Mouse (Mus musculus): ENCODE measurements at regions not wholly inside any gene's neighbourhood (a gene's known extent, or its start where the extent isn't known, plus 50 kb on each side); places are given as distances from the start of the nearest gene placed in this dataset.
A peak's percentile ranks its signal among the peaks of the same experiment; 100 is the strongest.

DNA sequence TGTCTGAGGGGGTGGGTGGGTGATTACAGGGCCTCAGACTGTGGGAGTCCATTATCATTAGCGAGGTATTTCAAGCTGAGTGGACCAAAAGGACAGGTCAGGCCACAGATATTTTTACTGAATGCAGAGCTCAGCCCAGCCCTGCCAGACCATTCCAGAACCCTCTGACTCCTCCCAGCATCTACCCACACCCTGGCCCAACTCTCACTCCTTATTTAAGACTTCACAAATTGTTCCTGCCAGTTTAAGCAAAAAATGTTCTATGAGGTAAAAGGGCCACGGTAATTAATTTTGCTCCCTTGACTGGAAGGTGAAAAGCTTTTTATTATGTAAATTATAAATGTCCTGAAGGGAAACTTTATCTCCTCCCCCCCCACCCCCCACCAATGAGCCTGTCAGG is 159.3 kb upstream of the 1700066M21Rik start:
- Histone ChIP-seq H3K9ac (ENCODE audit: low read length) (no peak overlapping the region; the same call in 1 of the 2 replicates), H3K4me3 (ENCODE audit: low read depth, low read length) (no peak overlapping the region), H3K36me3 (ENCODE audit: control insufficient read depth, insufficient read depth, low read length) (no peaks in the 10 kb centered on the region), H3K9me3 (ENCODE audit: control insufficient read depth, low read length) (no peaks in the 10 kb centered on the region), H3K27ac (ENCODE audit: low read depth, low read length) (no peak overlapping the region; the same call in 1 of the 2 replicates), H3K4me2 (ENCODE audit: low read depth) (no peak overlapping the region), H3K4me1 (ENCODE audit: control insufficient read depth, insufficient read depth, low read length) (peaks cover 11% of the 10 kb centered on the region; the same call in 1 of the 2 replicates), H3K27me3 (ENCODE audit: control insufficient read depth, insufficient read depth, low read length) (no peaks in the 10 kb centered on the region)
- ATAC-seq (ENCODE audit: insufficient read depth, low FRiP score, low TSS enrichment) (peak; percentile 69), DNase-seq (ENCODE audit: low spot score) (peak; percentile 17)
- 49% methylated on average over 2 of the region's 2 CpGs for WGBS

- Histone ChIP-seq H3K4me1 (ENCODE audit: control insufficient read depth, insufficient read depth, low read length) (peaks cover 11% of the 10 kb centered on the region; the same call in 1 of the 2 replicates), H3K27ac (ENCODE audit: low read depth, low read length) (peak overlapping the region; percentile 78), H3K27me3 (ENCODE audit: control insufficient read depth, insufficient read depth, low read length) (no peaks in the 10 kb centered on the region), H3K4me2 (ENCODE audit: low read depth) (no peak overlapping the region), H3K9ac (ENCODE audit: low read length) (no peak overlapping the region; the same call in 1 of the 2 replicates), H3K9me3 (ENCODE audit: control insufficient read depth, low read length) (no peaks in the 10 kb centered on the region), H3K4me3 (ENCODE audit: low read depth, low read length) (no peak overlapping the region), H3K36me3 (ENCODE audit: control insufficient read depth, insufficient read depth, low read length) (no peaks in the 10 kb centered on the region)
- 39% methylated on average over 3 of the region's 3 CpGs for WGBS
- DNase-seq (ENCODE audit: low spot score) (peak; percentile 48), ATAC-seq (ENCODE audit: insufficient read depth, low FRiP score, low TSS enrichment) (peak; percentile 85)
Observed at GRCm38 (mm10) chr1:57218616-57219015, 158.8 kb upstream of the 1700066M21Rik start.

DNA sequence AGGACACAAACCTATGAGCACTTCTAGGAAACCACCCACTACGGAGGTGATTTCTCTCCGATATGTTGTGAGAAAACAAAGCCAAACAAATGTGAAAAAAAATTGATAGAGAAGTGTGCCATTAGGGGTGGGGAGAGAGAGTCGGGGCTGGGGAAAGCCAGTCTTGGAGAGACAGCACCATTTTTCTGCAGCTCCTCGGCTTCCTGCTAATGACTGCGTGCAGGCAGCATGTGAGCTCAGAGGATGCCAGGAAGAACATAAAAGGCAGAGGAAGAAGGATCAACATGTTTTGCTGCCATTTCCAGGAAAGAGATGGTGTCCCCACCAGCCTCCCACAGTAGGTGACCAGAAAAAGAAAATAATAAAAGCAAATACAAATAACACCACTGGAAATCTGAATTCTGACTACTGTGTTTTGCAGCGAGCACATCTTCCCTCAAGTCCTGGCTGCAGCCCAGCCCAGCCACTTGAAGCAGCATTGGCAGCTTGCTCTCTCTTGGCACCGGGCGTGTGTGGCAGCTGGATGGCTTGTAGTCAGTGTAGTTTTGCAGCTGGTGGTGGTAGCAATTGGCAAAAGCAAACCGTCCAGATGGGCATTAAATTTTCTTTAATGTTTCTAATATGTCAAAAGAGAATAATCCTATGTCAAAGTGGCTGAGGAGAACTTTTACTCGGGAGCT is 152.9 kb upstream of the 1700066M21Rik start:
- no peak overlapping the region for H3K27ac ChIP-seq (ENCODE audit: low read depth, low read length)
- no peak for DNase-seq (ENCODE audit: low spot score)
- no peak for ATAC-seq (ENCODE audit: insufficient read depth, low FRiP score, low TSS enrichment)
- no peaks in the 10 kb centered on the region for H3K4me1 ChIP-seq (ENCODE audit: control insufficient read depth, insufficient read depth, low read length)
- no peaks in the 10 kb centered on the region for H3K27me3 ChIP-seq (ENCODE audit: control insufficient read depth, insufficient read depth, low read length)
- 88% methylated on average over 10 of the region's 10 CpGs for WGBS
- no peak overlapping the region for H3K9ac ChIP-seq (ENCODE audit: low read length)
- H3K4me3 ChIP-seq (ENCODE audit: low read depth, low read length): no peak overlapping the region
- H3K36me3 ChIP-seq (ENCODE audit: control insufficient read depth, insufficient read depth, low read length): no peaks in the 10 kb centered on the region
- no peaks in the 10 kb centered on the region for H3K9me3 ChIP-seq (ENCODE audit: control insufficient read depth, low read length)
- no peak overlapping the region for H3K4me2 ChIP-seq (ENCODE audit: low read depth)

DNA sequence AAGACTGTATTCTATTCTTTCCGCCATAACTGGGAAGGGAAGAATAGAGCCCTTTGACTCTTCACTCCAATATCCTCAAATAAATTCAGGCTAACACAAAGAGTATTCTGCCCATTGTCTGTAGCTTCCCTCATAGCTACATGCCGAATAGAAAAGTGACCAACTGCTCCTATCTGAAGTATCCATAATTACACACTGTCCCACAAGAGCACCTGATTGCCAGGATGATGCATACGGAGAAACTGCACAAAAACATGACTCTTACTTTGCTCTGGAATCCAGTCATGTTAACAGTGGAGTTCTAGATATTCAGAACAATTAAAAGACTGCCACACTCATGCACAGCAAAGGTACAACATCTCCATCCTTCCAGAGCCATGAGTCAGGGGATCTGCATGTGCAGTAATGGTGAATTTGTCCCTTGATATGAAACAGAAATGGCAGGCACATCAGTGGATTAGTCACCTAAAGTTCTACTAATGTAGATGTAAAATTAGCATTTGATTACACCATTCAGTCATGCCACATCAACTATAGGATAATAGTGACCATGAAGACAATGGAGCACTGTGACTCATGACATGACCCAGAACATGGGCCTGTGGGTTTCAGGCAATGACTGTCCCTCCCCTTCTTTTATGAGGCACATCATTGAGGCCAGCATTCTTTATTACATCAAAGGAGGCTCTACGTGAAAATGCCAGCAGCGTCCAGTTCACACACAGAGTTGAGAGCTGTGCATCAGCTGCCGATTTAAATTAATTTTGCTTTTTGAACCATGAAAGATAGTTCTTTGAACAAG is 133.6 kb upstream of the 1700066M21Rik start:
- H3K4me1 ChIP-seq (ENCODE audit: control insufficient read depth, insufficient read depth, low read length): no peaks in the 10 kb centered on the region
- H3K36me3 ChIP-seq (ENCODE audit: control insufficient read depth, insufficient read depth, low read length): no peaks in the 10 kb centered on the region
- no peak overlapping the region for H3K4me2 ChIP-seq (ENCODE audit: low read depth)
- ATAC-seq (ENCODE audit: insufficient read depth, low FRiP score, low TSS enrichment) (peak; percentile 82), DNase-seq (ENCODE audit: low spot score) (peak; percentile 41)
- no peaks in the 10 kb centered on the region for H3K27me3 ChIP-seq (ENCODE audit: control insufficient read depth, insufficient read depth, low read length)
- H3K4me3 ChIP-seq (ENCODE audit: low read depth, low read length): no peak overlapping the region
- H3K27ac ChIP-seq (ENCODE audit: low read depth, low read length): no peak overlapping the region
- H3K9ac ChIP-seq (ENCODE audit: low read length): no peak overlapping the region
- no peaks in the 10 kb centered on the region for H3K9me3 ChIP-seq (ENCODE audit: control insufficient read depth, low read length)
- WGBS: 43% methylated on average over 6 of the region's 6 CpGs

DNA sequence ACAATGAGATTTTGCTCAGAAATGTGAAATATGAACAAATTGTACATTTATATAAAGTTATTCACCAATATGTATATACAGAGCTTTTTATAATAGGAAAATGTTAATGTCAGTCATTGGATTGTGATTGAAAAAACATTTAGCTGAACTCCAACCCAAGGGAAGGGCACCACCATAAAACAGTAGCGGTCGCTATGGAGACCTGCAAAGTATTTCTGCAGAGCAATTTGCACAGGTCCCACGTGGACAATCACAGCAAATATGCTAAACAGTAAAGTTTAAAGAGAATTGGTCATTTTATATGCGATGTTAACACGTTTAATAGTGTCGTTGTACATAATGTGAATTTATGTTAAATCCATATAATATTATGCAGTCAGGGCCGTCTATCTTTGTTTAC is 117.8 kb upstream of the 1700066M21Rik start:
- DNase-seq (ENCODE audit: low spot score): no peak
- Histone ChIP-seq H3K4me1 (ENCODE audit: control insufficient read depth, insufficient read depth, low read length) (no peaks in the 10 kb centered on the region), H3K27ac (ENCODE audit: low read depth, low read length) (no peak overlapping the region), H3K9me3 (ENCODE audit: control insufficient read depth, low read length) (no peaks in the 10 kb centered on the region), H3K27me3 (ENCODE audit: control insufficient read depth, insufficient read depth, low read length) (no peaks in the 10 kb centered on the region), H3K4me2 (ENCODE audit: low read depth) (no peak overlapping the region), H3K36me3 (ENCODE audit: control insufficient read depth, insufficient read depth, low read length) (no peaks in the 10 kb centered on the region), H3K9ac (ENCODE audit: low read length) (no peak overlapping the region), H3K4me3 (ENCODE audit: low read depth, low read length) (no peak overlapping the region)
- peak; percentile 67; the same call in 1 of the 2 replicates for ATAC-seq (ENCODE audit: insufficient read depth, low FRiP score, low TSS enrichment)
- 56% methylated on average over 7 of the region's 7 CpGs for WGBS

GRCm38 (mm10) chr1:57265012-57265760 is 112.2 kb upstream of the 1700066M21Rik start:
- 36% methylated on average over 12 of the region's 12 CpGs for WGBS
- no peaks in the 10 kb centered on the region for H3K9me3 ChIP-seq (ENCODE audit: control insufficient read depth, low read length)
- DNase-seq (ENCODE audit: low spot score) (no peak), ATAC-seq (ENCODE audit: insufficient read depth, low FRiP score, low TSS enrichment) (no peak)
- no peak overlapping the region for H3K4me2 ChIP-seq (ENCODE audit: low read depth)
- no peaks in the 10 kb centered on the region for H3K27me3 ChIP-seq (ENCODE audit: control insufficient read depth, insufficient read depth, low read length)
- no peak overlapping the region for H3K4me3 ChIP-seq (ENCODE audit: low read depth, low read length)
- no peak overlapping the region for H3K9ac ChIP-seq (ENCODE audit: low read length)
- H3K4me1 ChIP-seq (ENCODE audit: control insufficient read depth, insufficient read depth, low read length): no peaks in the 10 kb centered on the region
- no peak overlapping the region for H3K27ac ChIP-seq (ENCODE audit: low read depth, low read length)
- no peaks in the 10 kb centered on the region for H3K36me3 ChIP-seq (ENCODE audit: control insufficient read depth, insufficient read depth, low read length)

- Histone ChIP-seq H3K9me3 (ENCODE audit: control insufficient read depth, low read length) (no peaks in the 10 kb centered on the region), H3K36me3 (ENCODE audit: control insufficient read depth, insufficient read depth, low read length) (no peaks in the 10 kb centered on the region), H3K27me3 (ENCODE audit: control insufficient read depth, insufficient read depth, low read length) (no peaks in the 10 kb centered on the region), H3K4me3 (ENCODE audit: low read depth, low read length) (no peak overlapping the region), H3K4me1 (ENCODE audit: control insufficient read depth, insufficient read depth, low read length) (no peaks in the 10 kb centered on the region), H3K9ac (ENCODE audit: low read length) (no peak overlapping the region), H3K4me2 (ENCODE audit: low read depth) (no peak overlapping the region), H3K27ac (ENCODE audit: low read depth, low read length) (no peak overlapping the region)
- ATAC-seq (ENCODE audit: insufficient read depth, low FRiP score, low TSS enrichment) (peak; percentile 48; the same call in 1 of the 2 replicates), DNase-seq (ENCODE audit: low spot score) (no peak)
- WGBS: 46% methylated on average over 4 of the region's 4 CpGs
Observed at GRCm38 (mm10) chr1:57266695-57267094, 110.7 kb upstream of the 1700066M21Rik start.

DNA sequence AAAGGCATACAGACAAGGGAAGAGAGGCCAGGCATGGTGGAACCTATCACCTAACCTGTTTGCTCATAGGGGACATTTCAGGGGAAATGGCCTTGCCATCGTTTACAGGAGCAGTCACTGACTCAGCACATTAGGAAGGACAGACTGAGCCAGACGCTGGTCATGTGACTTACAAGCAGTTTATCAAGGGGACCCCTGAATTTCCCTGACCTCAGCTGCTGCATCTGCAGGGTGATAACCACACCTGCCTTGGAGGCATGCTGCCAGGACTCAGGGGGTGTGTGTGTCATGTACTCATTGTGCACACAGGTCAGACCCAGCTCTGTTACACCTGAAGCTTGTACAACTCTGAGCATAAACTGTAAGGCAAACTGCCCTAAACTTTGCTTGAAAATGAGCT is 109.6 kb upstream of the 1700066M21Rik start:
- ATAC-seq (ENCODE audit: insufficient read depth, low FRiP score, low TSS enrichment) (no peak), DNase-seq (ENCODE audit: low spot score) (no peak)
- no peaks in the 10 kb centered on the region for H3K4me1 ChIP-seq (ENCODE audit: control insufficient read depth, insufficient read depth, low read length)
- no peaks in the 10 kb centered on the region for H3K9me3 ChIP-seq (ENCODE audit: control insufficient read depth, low read length)
- H3K9ac ChIP-seq (ENCODE audit: low read length): no peak overlapping the region
- H3K4me2 ChIP-seq (ENCODE audit: low read depth): no peak overlapping the region
- H3K27ac ChIP-seq (ENCODE audit: low read depth, low read length): no peak overlapping the region
- H3K36me3 ChIP-seq (ENCODE audit: control insufficient read depth, insufficient read depth, low read length): no peaks in the 10 kb centered on the region
- no peaks in the 10 kb centered on the region for H3K27me3 ChIP-seq (ENCODE audit: control insufficient read depth, insufficient read depth, low read length)
- 68% methylated on average over 2 of the region's 2 CpGs for WGBS
- H3K4me3 ChIP-seq (ENCODE audit: low read depth, low read length): no peak overlapping the region
